Mouse (Mus musculus) MEL (cell line): ENCODE results near the gene Tas2r144.

Experiments used
- CHD2 ChIP-seq: IDR thresholded peaks from 2 replicates; pipeline ENCODE4 v1.6.1; 2011; ENCODE audit warnings: low read length, improper control_type of control experiment
- CTCF ChIP-seq, 3 experiments: IDR thresholded peaks in 2 of 3; conservative IDR thresholded peaks in 1 of 3; 2 replicates each; pipeline ENCODE4 v1.5.1; 2011 to 2012; ENCODE audit warnings: low read length in 3 of 3, low read depth in 2 of 3, mild to moderate bottlenecking in 2 of 3, improper control_type of control experiment in 1 of 3, inconsistent platforms in 1 of 3, mixed read lengths in 1 of 3, moderate library complexity in 1 of 3; ENCODE audit not compliant: control insufficient read depth in 1 of 3, insufficient read depth in 1 of 3, poor library complexity in 1 of 3, severe bottlenecking in 1 of 3
- HCFC1 ChIP-seq: IDR thresholded peaks from 2 replicates; pipeline ENCODE4 v1.6.1; 2012; ENCODE audit warnings: low read depth, mild to moderate bottlenecking, inconsistent platforms, low read length, improper control_type of control experiment, moderate library complexity
- MAZ ChIP-seq: IDR thresholded peaks from 2 replicates; pipeline ENCODE4 v1.6.1; 2012; ENCODE audit warnings: low read depth, mild to moderate bottlenecking, inconsistent platforms, low read length, improper control_type of control experiment
- MEF2A ChIP-seq: IDR thresholded peaks from 2 replicates; pipeline ENCODE4 v1.6.1; 2014; ENCODE audit warnings: low read depth, mild to moderate bottlenecking, inconsistent platforms, low read length, improper control_type of control experiment; ENCODE audit not compliant: poor library complexity, insufficient replicate concordance, severe bottlenecking; ENCODE audit errors: extremely low read depth
- MXI1 ChIP-seq: IDR thresholded peaks from 2 replicates; pipeline ENCODE4 v1.6.1; 2011; ENCODE audit warnings: mild to moderate bottlenecking, low read depth, low read length, improper control_type of control experiment
- NRF1 ChIP-seq: IDR thresholded peaks from 2 replicates; pipeline ENCODE4 v1.6.1; 2014; ENCODE audit warnings: low read depth, mild to moderate bottlenecking, inconsistent platforms, low read length, improper control_type of control experiment, moderate library complexity; ENCODE audit not compliant: poor library complexity, insufficient read depth, severe bottlenecking
- POLR2A ChIP-seq, 2 experiments: IDR thresholded peaks; 2 replicates each; pipeline ENCODE4 v1.6.1; 2011 to 2012; ENCODE audit warnings: low read length in 2 of 2, mild to moderate bottlenecking in 2 of 2, control low read depth in 1 of 2, improper control_type of control experiment in 1 of 2, low read depth in 1 of 2, moderate library complexity in 1 of 2; ENCODE audit not compliant: control insufficient read depth in 1 of 2, insufficient read depth in 1 of 2, poor library complexity in 1 of 2
- TBP ChIP-seq: IDR thresholded peaks from 2 replicates; pipeline ENCODE4 v1.8.0; 2011; ENCODE audit warnings: low read depth, low read length, improper control_type of control experiment

GRCm38 (mm10) chr6:42215028-42215427, at the start of gene Tas2r144:
- no peak for TF ChIP-seq HCFC1
- TF ChIP-seq POLR2A (IDR thresholded peaks at IDR 0.05; ENCODE audit: control insufficient read depth in 1 of 2, insufficient read depth in 1 of 2, low read depth in 1 of 2, low read length in 2 of 2, poor library complexity in 1 of 2): no peak
- TF ChIP-seq CTCF (IDR thresholded peaks at IDR 0.05 in 2 of 3, conservative IDR thresholded peaks at IDR 0.05 in 1 of 3; ENCODE audit: control insufficient read depth in 1 of 3, insufficient read depth in 1 of 3, low read depth in 2 of 3, low read length in 3 of 3, poor library complexity in 1 of 3, severe bottlenecking in 1 of 3): no peak
- no peak for TF ChIP-seq CHD2
- no peak for TF ChIP-seq MXI1
- no peak for TF ChIP-seq MEF2A
- TF ChIP-seq MAZ: no peak
- no peak for TF ChIP-seq TBP
- TF ChIP-seq NRF1: no peak
